Mouse (Mus musculus) liver (tissue): Measurements from ENCODE around the gene Krtap28-13.

Source experiments
- DNase-seq: peaks from one replicate; pipeline ENCODE4 v3.0.0-alpha.2; 2020; ENCODE audit warnings: mixed read lengths

Krtap28-13 gene

DNA sequence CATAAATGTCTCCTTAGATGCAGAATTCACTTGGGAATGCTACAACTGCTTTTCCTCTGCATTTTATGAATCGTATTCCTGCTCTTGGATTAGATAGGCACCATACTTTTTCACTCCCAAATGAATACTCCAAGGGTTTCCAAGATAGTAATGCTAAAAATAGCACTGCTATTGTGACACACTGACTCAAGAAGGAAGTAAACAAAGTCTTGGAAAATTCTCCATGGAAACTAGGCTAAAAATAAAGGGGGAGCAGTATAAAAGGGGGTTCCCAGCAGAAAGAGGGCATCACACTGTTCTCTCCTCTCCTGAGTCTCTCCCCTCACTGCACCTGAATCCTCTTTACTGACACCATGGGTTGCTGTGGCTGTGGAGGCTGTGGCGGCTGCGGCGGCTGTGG, at the start of gene Krtap28-13:
TSS of gene Krtap28-13 (plus strand) at position 288 of the 400 bp plus-strand sequence.
- no peak for DNase-seq

DNA sequence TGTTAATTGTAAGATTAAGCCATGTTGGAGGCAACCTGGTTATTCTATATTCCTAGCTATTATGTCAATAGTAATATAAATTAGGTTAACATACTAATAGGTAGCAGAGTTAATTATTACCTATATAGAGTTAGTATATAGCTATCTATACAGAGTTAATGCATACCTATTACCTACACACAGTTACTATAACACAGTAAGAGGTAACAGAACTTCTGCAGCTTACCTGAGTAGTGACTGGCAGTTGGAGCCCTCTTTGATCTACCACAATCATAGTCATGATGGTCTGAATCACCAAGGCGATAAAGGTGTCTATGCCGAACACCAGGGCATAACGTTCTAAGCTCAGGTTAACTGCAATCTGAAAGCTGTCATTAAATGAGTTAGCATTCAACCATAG, 46.3 kb upstream of the Krtap28-13 start:
- no peak for DNase-seq

DNA sequence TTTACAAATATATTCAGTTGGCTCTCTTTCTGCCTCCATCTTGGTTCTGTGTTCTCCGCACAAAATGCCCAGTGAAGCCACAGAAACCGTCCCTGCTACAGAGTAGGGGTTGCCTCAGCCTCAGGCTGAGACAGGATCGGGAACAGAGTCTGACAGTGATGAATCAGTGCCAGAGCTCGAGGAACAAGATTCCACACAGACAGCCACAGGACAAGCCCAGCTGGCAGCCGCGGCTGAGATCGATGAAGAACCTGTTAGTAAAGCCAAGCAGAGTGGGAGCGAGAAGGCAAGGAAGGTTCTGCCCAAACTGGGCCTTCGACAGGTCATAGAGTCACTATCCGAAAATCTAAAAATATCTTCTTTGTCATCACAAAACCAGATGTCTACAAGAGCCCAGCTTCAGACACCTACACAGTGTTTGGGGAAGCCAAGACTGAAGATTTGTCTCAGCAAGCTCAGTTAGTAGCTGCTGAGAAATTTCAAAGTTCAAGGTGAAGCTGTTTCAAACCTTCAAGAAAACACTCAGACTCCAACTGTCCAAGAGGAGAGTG, 45.3 kb upstream of the Krtap28-13 start:
- DNase-seq, result no peak

DNA sequence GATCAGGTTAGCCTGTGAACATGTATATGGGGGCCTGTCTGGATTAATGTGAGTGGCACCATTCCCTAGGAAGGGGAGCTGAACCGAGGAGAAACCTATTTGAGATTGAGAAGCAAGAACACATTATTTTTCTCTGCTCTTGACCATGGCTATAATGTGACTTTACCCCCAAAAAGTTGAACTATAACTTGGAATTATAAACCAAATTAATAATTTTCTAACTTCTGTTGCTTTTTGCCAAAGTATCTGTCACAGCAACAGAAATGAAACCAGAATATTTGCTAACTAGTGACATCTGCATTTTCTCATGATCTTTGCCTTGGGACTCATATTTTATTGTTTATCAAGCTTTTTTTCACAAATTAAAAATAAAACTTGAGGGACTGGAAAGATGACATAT, 44.2 kb upstream of the Krtap28-13 start:
- DNase-seq, result no peak

DNA sequence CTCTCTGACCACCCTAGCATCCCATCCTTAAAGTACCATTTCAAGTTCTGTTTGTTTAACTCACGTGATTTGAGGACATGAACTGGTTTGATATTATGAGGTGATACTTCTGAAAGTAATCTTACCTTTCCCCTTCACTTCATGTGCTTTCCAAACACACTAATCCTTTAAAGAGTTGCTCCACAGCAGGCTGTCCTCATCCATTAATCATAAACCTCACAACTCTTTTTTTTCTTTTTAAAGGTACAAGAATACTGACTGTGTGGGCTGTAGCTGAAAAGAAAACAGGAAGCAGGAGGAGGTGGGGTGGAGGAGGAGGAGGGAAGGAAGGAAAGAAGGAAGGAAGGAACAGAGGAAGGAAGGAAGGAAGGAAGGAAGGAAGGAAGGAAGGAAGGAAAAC, 28.8 kb upstream of the Krtap28-13 start:
- no peak for DNase-seq

DNA sequence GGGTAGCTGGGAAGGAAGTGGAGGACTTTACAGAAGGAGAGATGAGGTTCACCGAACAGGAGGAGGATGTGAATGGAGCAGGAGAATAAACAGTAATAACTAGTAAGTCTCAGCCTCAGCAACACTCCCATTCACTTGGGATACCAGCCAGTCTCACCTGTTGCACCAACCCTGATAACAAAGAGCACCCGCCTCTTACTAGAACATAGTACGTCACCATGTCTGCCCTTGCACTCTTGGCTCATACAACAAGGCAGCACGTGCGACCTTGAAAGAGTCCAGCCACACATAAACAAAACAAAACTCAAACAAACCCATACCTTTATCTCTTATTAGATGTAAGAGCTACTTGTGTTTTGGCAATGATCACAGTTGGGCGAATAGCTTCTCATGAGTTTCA, 28.2 kb upstream of the Krtap28-13 start:
- no peak for DNase-seq

DNA sequence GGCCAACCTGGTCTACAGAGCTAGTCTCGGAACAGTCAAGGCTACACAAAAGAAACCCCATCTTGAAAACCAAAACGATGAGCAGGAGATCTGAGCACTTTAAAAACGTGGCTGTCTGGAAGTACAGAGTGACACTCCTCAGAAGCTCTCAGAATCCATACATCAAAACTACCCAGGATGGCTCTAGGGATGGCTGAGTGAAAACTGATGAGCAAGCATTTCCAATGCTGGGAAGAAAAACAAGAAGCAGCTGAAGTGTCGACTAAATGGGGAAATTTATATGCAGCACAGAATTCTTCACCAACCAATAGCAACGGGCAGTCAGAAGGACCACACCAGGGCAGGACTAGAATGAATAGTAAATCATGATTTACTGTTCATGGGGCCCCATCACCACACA, 26.2 kb upstream of the Krtap28-13 start:
- no peak for DNase-seq

DNA sequence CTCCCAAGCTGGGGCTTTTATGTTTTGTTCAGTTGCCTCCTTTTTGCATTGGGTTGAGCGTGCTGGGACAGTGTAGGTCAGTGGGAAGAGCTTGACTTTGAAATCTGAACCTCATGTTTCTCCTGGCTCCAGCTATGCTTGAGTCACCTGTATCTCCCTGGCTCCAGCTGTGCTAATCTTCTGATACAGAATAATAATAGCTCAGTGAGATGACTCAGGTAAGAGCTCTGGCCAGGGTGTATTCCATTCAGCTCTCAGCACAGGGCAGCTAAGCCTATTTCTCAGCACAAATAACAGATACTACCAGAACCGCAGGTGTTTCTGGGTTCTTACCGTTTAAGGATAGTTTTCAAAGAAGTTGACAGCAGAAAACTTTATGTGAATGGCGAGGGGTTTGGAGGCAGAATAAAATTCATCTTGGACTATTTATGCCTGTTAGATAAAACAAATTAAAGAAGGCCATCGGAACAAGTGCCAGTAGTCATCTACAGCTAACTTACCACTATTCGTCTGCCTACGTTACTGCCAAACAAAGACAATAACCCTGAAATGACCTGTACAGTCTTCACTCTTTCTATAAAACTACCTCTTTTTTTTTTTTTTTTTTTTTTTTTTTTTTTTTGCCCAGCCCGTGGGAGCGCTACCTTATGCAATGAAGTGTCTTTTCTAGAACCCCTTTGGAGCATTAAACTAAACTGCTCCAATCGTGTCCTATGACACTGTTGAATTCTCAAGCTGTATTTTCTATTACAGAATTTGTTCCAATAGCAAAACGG, 23.6 kb upstream of the Krtap28-13 start:
- DNase-seq, result no peak

DNA sequence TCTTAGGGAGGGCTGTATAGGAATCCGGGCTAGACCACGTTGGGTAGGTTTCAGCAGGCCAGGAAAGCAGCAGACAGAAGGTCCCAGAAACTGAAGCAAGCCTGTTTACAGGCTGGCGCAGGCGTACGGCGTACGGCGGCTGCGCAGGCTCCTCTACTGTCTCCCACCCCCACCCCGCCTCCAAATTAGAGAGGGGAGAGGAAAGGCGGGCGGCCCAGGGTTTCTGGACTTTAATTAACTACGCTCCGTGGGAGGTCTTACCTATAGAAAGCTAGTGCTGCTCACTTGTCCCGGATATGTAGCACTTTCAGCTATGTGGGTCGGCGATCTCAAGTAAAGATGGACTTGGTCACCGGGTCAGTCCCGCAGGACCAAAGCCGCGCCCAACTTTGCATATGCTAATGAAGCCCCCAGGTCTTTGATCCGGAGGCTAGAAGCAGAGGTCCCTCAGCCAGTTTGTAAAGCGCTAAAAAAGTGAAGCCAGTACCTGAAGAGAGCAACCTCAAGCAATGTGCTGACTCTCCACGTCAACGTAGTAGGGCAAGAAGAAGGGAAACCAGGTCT, 22.5 kb upstream of the Krtap28-13 start, which contains the start of gene Slc19a3:
TSS of gene Slc19a3 (minus strand) at position 340 of the 564 bp plus-strand sequence.
- DNase-seq, result peak; percentile 37

DNA sequence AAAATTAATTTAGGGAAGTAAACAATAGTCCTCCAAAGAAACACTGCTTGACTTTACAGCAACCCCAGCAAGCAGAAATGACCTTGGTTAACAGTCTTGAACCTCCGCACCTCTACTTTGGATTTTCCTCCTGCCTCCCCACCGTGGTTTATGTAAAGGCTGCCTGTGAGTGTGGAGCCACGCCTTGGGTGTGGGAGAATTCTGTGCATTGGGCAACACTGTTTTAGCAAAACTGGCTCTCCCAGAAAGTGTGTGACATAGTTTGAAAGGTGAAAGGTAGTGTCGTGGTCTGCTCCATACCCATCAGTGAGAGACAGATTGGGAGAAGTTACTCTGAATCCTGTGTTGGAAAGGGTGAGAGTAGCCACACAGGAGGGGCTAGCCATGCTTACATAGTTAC, 21.6 kb upstream of the Krtap28-13 start:
- no peak for DNase-seq

DNA sequence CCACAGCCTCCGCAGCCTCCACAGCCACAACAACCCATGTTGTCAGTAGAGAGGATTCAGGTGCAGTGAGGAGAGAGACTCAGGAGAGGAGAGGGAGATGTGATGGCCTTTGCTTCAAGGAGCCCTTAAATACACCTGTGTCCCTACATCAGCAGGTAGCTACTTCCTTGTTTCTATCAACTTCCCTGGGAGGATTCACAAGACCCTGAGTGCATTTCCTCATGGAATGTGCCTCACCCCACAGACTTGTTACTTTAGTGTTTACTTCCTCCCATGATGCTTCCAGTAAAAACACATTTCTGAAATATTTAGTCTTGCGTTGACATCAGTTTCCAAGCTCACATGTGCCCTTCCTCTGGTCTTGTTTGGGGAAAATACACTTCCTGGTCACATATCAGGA, 18.4 kb upstream of the Krtap28-13 start, which contains the start of gene Krtap28-10:
TSS of gene Krtap28-10 (minus strand) at position 101 of the 400 bp plus-strand sequence.
- no peak for DNase-seq

DNA sequence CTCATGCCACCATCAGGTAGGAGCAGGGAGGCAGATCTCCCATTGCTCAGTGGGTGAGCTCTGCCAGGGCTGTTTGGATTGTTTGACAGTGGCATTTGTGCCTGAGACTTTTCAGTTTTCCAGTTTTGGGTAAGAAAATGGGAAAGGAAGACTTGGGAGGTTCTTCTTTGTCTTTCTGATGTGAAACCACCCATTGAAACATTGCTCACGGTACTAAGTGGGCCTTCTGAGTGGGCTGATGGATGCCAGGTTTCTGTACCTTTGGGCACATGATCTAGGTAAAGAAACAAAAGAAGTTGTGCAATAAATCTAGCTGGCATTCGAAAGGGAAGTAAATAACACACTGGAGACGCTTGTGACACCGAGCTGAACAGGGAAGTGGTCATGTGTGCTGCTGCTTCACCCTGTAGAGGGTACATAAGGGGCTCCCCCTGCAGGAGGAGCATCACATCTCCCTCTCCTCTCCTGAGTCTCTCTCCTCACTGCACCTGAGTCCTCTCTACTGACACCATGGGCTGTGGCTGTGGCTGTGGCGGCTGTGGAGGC, 15.8 kb upstream of the Krtap28-13 start, which contains the start of gene Gm47969:
TSS of gene Gm47969 (plus strand) at position 51 of the 546 bp plus-strand sequence.
- no peak for DNase-seq

DNA sequence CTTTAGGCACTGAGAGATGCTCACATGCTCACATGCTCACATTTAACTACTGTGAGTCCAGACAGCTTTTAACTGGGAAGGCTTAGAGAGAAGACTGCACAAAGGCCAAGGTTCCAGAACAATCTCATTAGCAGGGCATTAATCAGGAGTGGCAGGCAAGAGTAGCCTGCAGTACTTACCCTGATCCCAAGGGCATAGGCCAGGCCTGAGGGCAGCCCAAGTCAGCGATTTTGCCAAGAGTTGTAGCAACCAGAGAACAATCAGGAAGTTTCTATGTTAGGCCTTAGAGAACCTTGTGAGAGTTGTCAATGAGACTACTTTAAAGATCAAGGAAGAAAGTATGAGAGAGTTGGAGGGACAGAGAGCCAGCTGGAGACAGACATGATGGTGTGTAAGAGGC, 2.2 kb upstream of the Krtap28-13 start:
- DNase-seq, result no peak

DNA sequence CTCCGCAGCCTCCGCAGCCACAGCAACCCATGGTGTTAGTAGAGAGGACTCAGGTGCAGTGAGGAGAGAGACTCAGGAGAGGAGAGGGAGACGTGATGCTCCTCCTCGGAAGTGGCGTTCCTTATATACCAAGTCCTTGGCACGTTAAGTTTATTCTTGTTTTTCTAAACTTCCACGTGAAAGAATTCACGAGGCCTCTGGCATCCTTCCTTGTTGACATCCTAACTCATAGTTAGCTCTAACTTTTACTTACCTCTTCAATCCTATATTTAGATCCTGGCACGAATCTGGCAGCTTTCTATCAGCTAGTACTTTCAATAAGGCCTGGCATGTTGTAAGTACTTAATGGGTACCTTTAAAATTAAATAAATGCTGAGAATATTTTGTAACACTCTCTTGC, 1.5 kb upstream of the Krtap28-13 start, which contains the start of gene A030005K14Rik:
TSS of gene A030005K14Rik (minus strand) at position 101 of the 400 bp plus-strand sequence.
- no peak for DNase-seq

DNA sequence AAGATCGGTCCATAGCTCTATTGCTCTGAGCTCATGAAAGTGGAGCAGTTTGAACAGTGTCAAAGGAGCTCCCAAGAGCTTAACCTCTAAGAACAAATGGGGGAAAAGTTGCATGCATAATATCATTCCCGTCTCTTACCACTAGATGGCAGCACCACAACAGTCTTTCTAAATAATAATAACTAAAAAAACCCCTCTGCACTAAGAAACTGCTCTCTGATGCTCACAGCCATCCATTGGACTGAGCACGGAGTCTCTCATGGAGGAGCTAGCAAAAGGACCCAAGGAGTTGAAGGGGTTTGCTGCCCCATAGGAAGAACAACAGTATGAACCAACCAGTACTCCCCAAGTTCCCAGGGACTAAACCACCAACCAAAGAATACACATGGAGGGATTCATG, 4.1 kb downstream of the Krtap28-13 start:
- DNase-seq, result no peak

DNA sequence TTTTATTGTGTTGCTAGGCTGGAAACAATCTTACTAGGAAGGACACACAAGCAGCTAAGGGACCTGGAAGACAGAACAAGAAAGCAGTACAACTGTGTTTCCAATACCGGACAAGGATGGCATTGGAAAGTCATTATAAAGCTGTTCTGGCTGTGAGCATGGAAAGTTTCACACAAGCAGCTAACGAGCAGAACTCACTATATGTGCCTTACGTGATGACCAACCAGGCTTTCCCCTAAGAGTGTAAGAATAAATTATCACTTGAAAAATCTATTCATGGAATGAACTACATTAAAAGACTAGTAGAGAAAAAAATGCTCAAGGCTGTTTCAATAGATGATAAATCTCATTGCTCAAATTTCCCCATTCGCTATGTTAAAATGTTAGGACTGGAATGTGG, 5.8 kb downstream of the Krtap28-13 start:
- DNase-seq, result no peak

DNA sequence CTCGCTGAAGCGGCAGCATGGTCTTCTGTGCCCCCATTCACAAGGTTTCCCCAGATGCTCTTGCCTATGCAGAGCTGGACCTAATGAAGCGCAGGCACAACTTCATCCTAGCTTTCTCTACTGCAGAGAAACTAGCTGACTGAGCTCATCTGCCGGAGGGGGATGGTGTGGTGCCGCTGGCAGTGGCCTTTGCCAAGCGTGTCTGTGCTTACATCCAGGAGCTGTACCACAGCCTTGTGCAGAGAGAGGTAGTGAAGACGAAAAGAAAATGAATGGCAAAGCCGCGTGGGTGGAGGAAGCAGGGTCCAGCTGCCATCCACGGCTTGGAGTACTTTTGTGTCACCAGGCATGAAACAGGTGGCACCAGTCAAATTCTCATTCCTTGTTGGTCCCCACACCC, 6.5 kb downstream of the Krtap28-13 start:
- DNase-seq, result no peak

DNA sequence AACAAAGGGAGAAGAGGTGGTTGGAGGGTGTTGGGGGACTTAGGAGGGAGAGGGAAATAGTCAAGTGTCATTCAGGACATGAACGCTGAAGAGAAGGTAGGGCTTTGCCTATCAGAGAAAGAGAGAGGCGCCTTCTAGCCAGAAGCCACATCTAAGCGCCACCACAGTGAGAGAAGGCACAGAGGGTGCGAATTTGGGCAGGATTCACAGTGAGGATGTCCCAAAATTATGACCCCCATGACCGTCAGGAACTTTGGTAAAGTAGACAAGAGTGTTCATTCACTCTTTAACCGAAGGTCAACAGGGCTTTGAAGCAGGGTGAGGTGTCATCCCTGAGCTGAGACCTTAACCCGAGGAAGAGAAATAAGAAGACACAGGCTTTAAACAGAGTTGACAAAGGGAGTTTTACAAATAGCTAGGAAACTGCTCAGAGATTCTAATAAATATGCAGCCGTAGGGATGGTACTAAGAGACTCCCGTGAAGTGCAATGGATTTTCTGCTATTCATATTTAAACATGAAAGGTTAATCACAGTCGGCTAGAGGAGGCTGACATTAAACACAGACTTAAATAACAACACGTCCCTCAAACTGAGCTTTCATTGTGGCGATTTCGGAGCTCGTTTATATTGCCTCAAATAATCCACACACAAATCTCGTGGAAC, 14.9 kb downstream of the Krtap28-13 start:
- DNase-seq, result no peak

DNA sequence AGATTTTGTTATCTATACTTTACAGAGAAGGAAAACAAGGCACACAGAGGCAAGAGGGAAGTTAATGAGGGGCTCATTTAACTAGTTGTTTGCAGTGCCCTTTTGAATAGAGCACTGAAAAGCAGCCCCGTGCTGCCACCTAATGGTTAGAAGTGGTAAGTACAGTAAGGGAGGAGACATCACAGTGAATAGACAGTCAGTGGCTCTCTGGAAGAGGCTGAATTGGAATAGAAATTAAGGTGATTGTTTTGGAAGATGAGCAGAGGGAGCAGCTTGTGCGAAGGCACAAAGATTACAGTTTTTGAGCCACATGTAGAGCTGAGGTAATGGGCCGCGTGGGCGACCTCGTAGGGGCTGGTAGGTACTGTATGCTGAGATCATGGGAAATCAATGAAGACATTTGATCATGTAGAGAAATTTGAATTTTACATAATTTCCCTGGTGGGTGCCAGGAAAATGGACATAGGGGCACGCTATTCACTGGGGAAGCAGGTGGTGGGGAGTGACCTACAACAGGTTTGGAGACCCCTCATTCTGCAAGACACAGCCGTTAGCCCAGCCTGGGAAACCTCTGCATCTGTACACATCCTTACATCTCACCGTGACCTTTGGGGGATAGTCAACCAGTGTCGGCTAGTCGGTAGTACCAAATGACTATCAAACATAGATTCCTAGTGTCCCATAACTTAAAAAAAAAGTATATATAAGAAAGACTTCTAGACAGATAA, 15.6 kb downstream of the Krtap28-13 start:
- DNase-seq, result peak; percentile 34

DNA sequence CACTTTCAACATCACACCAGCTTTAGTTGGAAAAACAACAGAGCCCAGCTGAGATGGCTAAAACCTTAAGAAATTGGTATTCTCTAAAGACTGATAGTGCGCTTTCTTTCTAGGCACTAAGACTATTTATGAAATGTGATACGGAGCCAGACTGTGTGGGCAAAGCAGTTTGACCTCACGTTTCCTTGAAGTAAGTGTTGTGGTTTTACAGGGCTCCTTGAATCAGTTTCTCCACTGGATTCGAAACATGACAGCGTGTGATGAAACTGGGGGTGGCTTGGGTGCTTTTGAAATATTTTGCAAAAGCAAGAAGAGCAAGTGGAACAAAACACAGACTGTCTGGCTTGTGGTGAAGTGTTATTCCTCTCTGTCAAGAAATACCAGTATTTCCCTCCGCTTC, 16.3 kb downstream of the Krtap28-13 start:
- DNase-seq, result no peak

DNA sequence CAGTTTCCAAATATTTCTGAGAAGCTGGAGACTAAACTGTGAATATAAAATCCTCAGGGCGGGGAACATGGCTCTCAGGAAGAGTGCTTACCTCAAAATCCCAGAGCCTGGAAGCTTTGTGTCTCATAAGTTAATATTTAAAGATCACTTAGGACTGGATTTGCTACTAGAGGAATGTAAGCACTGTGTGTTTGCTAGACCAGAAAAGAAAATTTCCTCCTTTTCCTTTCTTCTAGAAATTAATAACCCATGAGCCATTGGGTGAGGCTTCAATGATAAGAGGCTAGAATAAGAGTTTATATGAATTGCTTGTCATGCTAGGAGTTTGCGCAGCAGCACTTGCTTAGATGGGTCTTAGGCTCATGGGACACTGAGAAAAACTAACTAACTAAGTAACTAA, 24.1 kb downstream of the Krtap28-13 start:
- DNase-seq, result no peak

DNA sequence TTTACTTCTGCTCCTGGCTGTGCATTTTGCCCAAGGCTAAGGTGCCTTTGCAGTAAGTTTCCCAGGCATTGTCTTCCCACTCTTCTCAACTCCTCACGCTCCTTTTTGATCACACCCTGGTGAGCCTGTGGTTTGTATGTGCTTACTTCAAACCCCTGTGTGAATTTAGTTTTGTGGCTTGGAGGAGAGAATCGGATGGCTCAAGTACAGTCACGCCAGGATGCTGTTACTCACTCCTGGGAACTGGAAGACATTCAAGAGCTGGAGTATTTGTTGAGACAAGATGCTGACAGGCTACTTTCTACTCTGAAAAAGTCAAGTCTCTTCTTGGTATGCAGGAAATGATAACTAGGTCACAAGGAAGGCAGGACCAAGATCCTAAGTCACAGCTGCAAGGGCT, 30.5 kb downstream of the Krtap28-13 start:
- DNase-seq, result no peak
